Mouse (Mus musculus) stomach, postnatal 0 days (tissue): ENCODE measurements around the gene Bcl9l. TPM values are rescaled to one million over a fixed set of nuclear protein-coding genes. Genes with fewer than 3 reads are reported as not detected.

ENCODE experiments used
- ATAC-seq: fragments of 200-750 bp; cut with Nextera tagmentation; 2 replicates; pipeline ENCODE4 v1.8.0; 2017; ENCODE audit not compliant: low FRiP score, low TSS enrichment
- DNase-seq: peaks from one replicate; pipeline ENCODE4 v3.0.0-alpha.2; 2016; ENCODE audit warnings: low spot score
- H3K27ac ChIP-seq: fragments of 300-500 bp; sonication (generic); replicated peaks from 2 replicates; pipeline ENCODE4 v1.5.1; 2014; ENCODE audit warnings: mild to moderate bottlenecking, control low read depth
- H3K27me3 ChIP-seq: fragments of 300-500 bp; sonication (generic); 2 replicates; pipeline ENCODE4 v1.6.1; 2014; ENCODE audit warnings: low read length; ENCODE audit not compliant: control insufficient read depth, insufficient read depth
- H3K36me3 ChIP-seq: fragments of 300-500 bp; sonication (generic); 2 replicates; pipeline ENCODE4 v1.6.1; 2014; ENCODE audit warnings: low read length, mixed read lengths; ENCODE audit not compliant: control insufficient read depth, insufficient read depth
- H3K4me1 ChIP-seq: fragments of 300-500 bp; sonication (generic); replicated peaks from 2 replicates; pipeline ENCODE4 v1.6.1; 2014; ENCODE audit warnings: antibody characterized with exemption; ENCODE audit not compliant: control insufficient read depth, insufficient read depth
- H3K4me2 ChIP-seq: fragments of 300-500 bp; sonication (generic); replicated peaks from 2 replicates; pipeline ENCODE4 v1.6.1; 2014; ENCODE audit warnings: low read depth, mild to moderate bottlenecking, control low read depth, moderate library complexity
- H3K4me3 ChIP-seq: fragments of 300-500 bp; sonication (generic); 2 replicates; pipeline ENCODE4 v1.5.1; 2014; ENCODE audit warnings: low read depth, low read length, control low read depth
- H3K9ac ChIP-seq: fragments of 300-500 bp; sonication (generic); 2 replicates; pipeline ENCODE4 v1.6.1; 2014; ENCODE audit warnings: mild to moderate bottlenecking, low read length, control low read depth, mixed read lengths
- H3K9me3 ChIP-seq: fragments of 300-500 bp; sonication (generic); 2 replicates; pipeline ENCODE4 v1.6.1; 2016; ENCODE audit warnings: low read length; ENCODE audit not compliant: control insufficient read depth
- CTCF ChIP-seq: IDR thresholded peaks from 2 replicates; pipeline ENCODE4 v1.5.1; 2016; ENCODE audit warnings: antibody characterized with exemption, low read depth, mild to moderate bottlenecking, moderate library complexity
- EP300 ChIP-seq: optimal IDR thresholded peaks from 2 replicates; pipeline ENCODE3; 2016; ENCODE audit warnings: antibody characterized with exemption
- WGBS: fragments of 180-500 bp; shearing (Covaris S2); extraction: QIAGEN DNeasy Blood & Tissue Kit; methylation state at CpG from one replicate; pipeline ENCODE4 v1.1.7; 2014; 5-methylcytosine and 5-hydroxymethylcytosine counted together
- polyA plus RNA-seq: library from polyadenylated mRNA; unstranded; fragments of >200 nt; fragmentation: Nextera tagmentation; extraction: Ambion mirVana; gene quantifications from 2 replicates; pipeline ENCODE4 v1.2.1, GENCODE M21; 2015

Gene Bcl9l
- polyA plus RNA-seq, 1 experiment from 2014 or later, result 5.2 TPM

- H3K4me1 ChIP-seq, result no peaks in the 10 kb centered on the region
- DNase-seq (peak; percentile 92), ATAC-seq (peak; percentile 96)
- TF ChIP-seq CTCF, result no peak
- TF ChIP-seq EP300, result no peak
- no peaks in the 10 kb centered on the region for H3K36me3 ChIP-seq
- H3K4me2 ChIP-seq, result no peak overlapping the region
- H3K4me3 ChIP-seq, result no peak overlapping the region
- H3K9me3 ChIP-seq, result no peaks in the 10 kb centered on the region
- no peaks in the 10 kb centered on the region for H3K27me3 ChIP-seq
- WGBS, result 51% methylated on average over 8 of the region's 8 CpGs
- no peak overlapping the region for H3K9ac ChIP-seq
- H3K27ac ChIP-seq, result peak overlapping the region; percentile 71; the same call in 1 of the 2 replicates
Measured at GRCm38 (mm10) chr9:44552161-44552560, 69.5 kb downstream of the Bcl9l start.

Other genes starting within 250 kb of the Bcl9l start
- gene Cbl, start 248.8 kb upstream of the Bcl9l start, polyA plus RNA-seq, result 4.9 and 5.7 TPM in 2 replicates
- not detected in 2 replicates for gene Ccdc153, start 242.1 kb upstream of the Bcl9l start, polyA plus RNA-seq
- gene Pdzd3, start 231.4 kb upstream of the Bcl9l start, polyA plus RNA-seq, result 0.08 and 0.13 TPM in 2 replicates
- 9.2 and 10.7 TPM in 2 replicates for gene Nlrx1, start 214.2 kb upstream of the Bcl9l start, polyA plus RNA-seq
- gene Abcg4, start 194.2 kb upstream of the Bcl9l start, polyA plus RNA-seq, result 1.4 TPM in 2 replicates
- 8.9 and 9.4 TPM in 2 replicates for gene Hinfp, start 177.2 kb upstream of the Bcl9l start, polyA plus RNA-seq
- gene C2cd2l, start 162.5 kb upstream of the Bcl9l start, polyA plus RNA-seq, result 7.4 and 7.5 TPM in 2 replicates
- 26.9 and 27.8 TPM in 2 replicates for gene Dpagt1, start 156.8 kb upstream of the Bcl9l start, polyA plus RNA-seq
- 78.7 and 93.6 TPM in 2 replicates for gene H2afx, start 148.1 kb upstream of the Bcl9l start, polyA plus RNA-seq
- gene Hmbs, start 138.6 kb upstream of the Bcl9l start, polyA plus RNA-seq, result 68.8 and 71.5 TPM in 2 replicates
- 15.8 and 18.2 TPM in 2 replicates for gene Vps11, start 121.2 kb upstream of the Bcl9l start, polyA plus RNA-seq
- gene Hyou1, start 103.3 kb upstream of the Bcl9l start, polyA plus RNA-seq, result 18.0 and 18.5 TPM in 2 replicates
- gene Slc37a4, start 86.0 kb upstream of the Bcl9l start, polyA plus RNA-seq, result 18.1 and 18.4 TPM in 2 replicates
- gene Rps25, start 75.7 kb upstream of the Bcl9l start, polyA plus RNA-seq, result 2,137 and 2,228 TPM in 2 replicates
- gene Trappc4, start 75.2 kb upstream of the Bcl9l start, polyA plus RNA-seq, result 95.9 and 97.6 TPM in 2 replicates
- 16.4 and 16.6 TPM in 2 replicates for gene Ccdc84, start 64.3 kb upstream of the Bcl9l start, polyA plus RNA-seq
- gene Foxr1, start 41.7 kb upstream of the Bcl9l start, polyA plus RNA-seq, result 0.05 TPM in 1 of 2 replicates, not detected in the other
- gene Upk2, start 27.8 kb upstream of the Bcl9l start, polyA plus RNA-seq, result 5.4 and 7.0 TPM in 2 replicates
- gene Cxcr5, start 79.1 kb downstream of the Bcl9l start, polyA plus RNA-seq, result 0.13 and 0.21 TPM in 2 replicates
- gene Ddx6, start 122.1 kb downstream of the Bcl9l start, polyA plus RNA-seq, result 7.9 and 10.4 TPM in 2 replicates
- not detected in 2 replicates for gene Treh, start 190.4 kb downstream of the Bcl9l start, polyA plus RNA-seq